Mouse (Mus musculus): ENCODE data around the gene Srcap.

- TF ChIP-seq CTCF (IDR thresholded peaks at IDR 0.05; ENCODE audit: control insufficient read depth, insufficient read depth, insufficient read length) = no peak
- no peak for TF ChIP-seq MAX (IDR thresholded peaks at IDR 0.05)
- no peak for TF ChIP-seq USF1 (IDR thresholded peaks at IDR 0.05; ENCODE audit: low read depth)
- no peak for TF ChIP-seq MYOG (IDR thresholded peaks at IDR 0.05; ENCODE audit: control insufficient read depth, extremely low read depth, insufficient read length)
- no peak for TF ChIP-seq MYOD1 (IDR thresholded peaks at IDR 0.05; ENCODE audit: control insufficient read depth, insufficient read length, low read depth)
- no peak for TF ChIP-seq CEBPB (IDR thresholded peaks at IDR 0.05; ENCODE audit: low read depth)
Observed at GRCm38 (mm10) chr7:127591108-127591507, 79.3 kb downstream of the Srcap start.

Measured in C2C12 (cell line).